Mouse (Mus musculus): ENCODE data around the gene Arhgap45.

Arhgap45 gene

DNA sequence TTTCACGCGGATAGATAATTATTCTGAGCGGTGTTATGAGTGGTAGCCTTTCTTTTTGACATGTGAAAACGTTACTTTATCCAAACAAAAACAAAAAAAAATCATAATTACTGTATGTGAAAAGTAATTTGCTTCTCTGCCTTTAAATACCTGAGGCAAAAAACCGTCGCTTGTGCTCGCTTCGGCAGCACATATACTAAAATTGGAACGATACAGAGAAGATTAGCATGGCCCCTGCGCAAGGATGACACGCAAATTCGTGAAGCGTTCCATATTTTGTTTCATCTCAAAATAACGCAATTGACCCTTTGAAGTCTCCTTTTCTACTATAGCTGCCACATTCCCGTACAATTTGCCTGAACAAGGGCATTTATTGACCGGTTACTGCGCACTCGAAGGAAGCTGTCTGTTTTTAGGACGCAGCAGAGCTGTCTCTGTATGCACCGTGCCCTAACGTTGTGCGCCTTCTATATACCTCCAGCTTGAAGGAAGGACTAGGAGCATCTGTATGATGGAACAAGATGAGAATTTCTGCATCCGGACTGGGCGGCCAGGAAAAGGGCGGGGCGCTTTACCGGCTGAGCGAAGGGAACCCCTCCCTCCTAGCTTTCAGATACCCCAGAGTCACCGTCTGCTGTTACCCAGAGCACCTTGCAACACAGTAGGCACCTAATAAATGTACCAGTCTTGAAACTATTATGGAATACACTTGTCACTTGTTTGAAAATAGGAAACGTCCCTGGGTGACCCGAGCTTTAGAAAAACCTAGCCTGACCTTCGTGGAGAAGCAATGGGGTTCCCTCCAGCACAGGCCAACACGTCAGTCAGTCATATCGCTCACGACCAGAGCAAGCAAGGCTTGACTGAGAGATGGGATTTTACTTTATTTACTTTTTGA lies 30.9 kb upstream of the Arhgap45 start:
- in situ Hi-C loops (cut with MboI; ENCODE audit: low pct_unique_long_range_greater_than_20kb in 1 of 2, low sequenced_read_pairs in 2 of 2, unreplicated experiment in 1 of 2) = loop anchor here in 1 of 2 experiments (5.0 kb wide), 1 partner anchor 127 kb away; no protein-coding TSS in a partner anchor

DNA sequence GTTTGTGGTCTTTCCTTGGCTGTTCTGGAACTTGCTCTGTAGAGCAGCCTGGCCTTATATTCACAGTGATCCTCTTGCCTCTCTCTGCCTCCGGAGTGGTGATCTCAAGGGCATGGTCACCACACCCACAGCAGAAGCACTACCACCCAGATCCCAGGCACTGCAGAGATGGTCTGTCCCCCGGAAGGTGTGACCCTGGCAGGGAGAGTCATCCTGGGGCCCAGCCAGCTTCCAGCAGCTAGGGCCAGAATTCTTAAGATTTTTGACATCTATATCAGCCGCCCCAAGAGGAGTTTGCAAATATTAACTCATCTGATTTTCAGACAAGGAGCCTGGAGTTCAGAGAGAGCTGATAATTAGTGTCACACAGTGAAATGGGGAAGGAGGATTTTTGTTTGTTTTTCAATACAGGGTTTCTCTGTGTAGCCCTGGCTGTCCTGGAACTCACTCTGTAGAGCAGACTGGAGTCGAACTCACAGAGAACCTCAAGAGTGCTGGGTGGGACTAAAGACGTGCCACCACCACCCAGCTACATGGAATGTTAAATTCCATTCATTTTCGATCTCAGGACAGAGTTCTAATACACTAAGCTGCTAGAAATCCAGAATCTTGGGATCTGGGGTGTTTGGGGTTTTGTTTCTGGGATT lies 30.1 kb upstream of the Arhgap45 start:
- in situ Hi-C loops (cut with MboI; ENCODE audit: low pct_unique_long_range_greater_than_20kb in 1 of 2, low sequenced_read_pairs in 2 of 2, unreplicated experiment in 1 of 2) = loop anchor here in 1 of 2 experiments (5.0 kb wide), 1 partner anchor 126 kb away; no protein-coding TSS in a partner anchor

DNA sequence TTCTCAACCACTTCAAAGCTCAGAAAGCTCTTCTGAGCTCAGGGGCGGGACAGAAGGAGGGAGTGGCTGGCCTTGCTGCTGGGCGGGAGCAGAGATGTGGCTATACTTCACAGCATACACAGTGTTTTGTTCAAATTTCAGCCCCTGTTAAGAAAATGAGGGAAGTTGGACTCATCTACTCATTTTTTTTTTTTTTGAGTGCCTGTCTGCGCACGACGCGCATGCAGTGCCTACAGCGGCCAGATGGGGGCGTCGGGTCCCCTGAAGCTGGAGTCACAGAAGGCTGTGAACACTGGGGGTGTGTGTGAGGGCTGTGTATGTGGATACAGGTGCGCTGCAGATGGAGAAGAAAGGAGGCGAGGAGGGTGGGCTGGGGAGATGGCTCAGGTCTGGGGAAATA lies 29.5 kb upstream of the Arhgap45 start:
- in situ Hi-C loops (cut with MboI; ENCODE audit: low pct_unique_long_range_greater_than_20kb in 1 of 2, low sequenced_read_pairs in 2 of 2, unreplicated experiment in 1 of 2) = loop anchor here in 1 of 2 experiments (5.0 kb wide), 1 partner anchor 125 kb away; no protein-coding TSS in a partner anchor

DNA sequence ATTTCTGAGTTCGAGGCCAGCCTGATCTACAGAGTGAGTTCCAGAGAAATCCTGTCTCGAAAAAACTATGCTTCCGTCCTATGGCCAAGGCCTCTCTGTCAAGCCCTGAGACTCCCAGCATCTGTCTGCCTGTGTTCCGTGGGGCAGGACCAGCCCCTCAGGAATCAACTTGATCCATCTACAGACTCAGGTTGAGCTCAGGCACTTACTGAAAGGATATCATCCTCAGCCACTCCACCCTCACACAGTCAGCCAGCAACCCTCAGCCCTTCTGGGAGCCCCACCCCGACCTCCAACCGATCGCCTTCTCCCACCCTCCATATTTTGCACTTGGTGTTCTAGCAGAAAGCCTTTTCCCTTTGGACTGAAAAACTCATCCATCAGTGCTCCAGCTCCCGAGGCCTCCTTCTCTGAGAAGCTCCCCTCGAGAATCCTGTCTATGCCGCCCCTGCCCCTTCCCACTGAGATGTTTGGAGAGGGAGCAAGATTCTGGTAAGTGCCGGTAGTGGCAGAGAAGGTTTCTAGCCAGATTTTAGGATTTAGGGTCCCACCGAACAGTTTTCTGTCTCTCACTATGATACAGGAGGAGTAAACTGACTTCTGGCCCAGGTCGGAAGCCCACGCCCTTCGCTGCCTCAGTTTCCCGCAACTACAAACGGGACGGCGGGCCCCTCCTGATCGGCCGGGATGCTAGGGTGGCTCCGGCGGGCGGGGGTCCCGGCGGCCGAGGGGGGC lies 28.5 kb upstream of the Arhgap45 start:
- in situ Hi-C loops (cut with MboI; ENCODE audit: low pct_unique_long_range_greater_than_20kb in 1 of 2, low sequenced_read_pairs in 2 of 2, unreplicated experiment in 1 of 2) = loop anchor here in 1 of 2 experiments (5.0 kb wide), 1 partner anchor 124 kb away; no protein-coding TSS in a partner anchor

DNA sequence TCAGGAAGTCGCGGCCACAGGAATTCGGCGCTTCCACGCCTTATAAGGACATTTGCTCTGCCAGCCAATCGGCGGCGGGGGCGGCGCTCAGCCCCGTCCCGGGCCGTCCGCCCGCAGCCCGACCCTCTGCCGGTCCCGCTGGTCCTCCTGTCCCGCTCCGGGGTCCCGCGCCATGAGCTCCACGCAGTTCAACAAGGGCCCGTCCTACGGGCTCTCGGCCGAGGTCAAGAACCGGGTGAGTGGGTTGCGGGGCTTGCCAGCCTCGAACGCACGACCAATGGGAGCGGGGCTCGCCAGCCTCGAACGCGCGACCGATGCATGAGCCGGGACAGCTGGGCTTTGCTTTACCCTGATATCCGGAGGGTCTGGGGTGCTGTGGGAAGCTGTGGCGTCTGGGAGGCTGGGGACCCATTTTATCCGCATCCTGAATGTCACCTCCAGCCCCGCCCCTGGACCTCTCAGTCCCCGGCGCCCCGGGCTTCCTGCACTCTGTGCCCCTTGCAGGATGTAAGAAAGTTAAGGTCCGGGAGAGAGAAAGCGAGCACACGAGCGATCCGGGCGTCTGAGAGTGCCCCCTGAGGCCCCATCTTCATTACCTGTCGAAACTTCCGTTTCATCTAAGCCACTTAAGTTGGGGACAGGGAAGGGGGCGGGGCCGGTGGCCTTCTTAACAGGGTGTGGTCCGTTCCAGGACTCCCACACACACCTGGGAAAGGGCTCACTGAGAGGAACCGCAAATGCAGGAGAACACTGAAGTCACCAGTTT lies 27.8 kb upstream of the Arhgap45 start, which contains the start of gene Cnn2:
TSS of gene Cnn2 (plus strand) at position 79 of the 766 bp plus-strand sequence.
- in situ Hi-C loops (cut with MboI; ENCODE audit: low pct_unique_long_range_greater_than_20kb in 1 of 2, low sequenced_read_pairs in 2 of 2, unreplicated experiment in 1 of 2) = loop anchor here in 1 of 2 experiments (5.0 kb wide), 1 partner anchor 124 kb away; no protein-coding TSS in a partner anchor

DNA sequence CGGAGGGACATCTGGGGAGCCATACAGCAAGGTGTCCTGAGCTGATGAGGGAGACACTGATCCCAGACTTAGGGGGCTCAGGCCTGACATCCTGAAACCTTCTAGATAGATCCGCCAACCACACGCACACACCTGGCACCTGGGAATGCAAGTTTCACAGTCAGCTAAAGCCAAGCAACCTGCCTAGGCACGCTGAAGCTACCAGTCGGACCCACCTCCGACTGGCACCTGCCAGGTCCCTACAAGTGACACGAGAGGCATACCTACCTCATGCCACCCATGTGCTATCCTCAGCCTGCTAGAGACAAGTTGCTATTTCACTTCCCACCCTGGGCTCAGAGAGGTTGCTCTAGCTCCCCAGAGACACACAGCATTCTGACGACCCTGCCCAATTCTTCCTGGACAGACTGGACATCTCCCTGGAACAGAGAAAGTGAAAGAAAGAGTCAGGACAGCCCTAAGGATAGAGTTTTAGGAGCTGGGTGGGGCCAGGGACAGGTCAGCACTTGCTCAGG lies 27.1 kb upstream of the Arhgap45 start:
- in situ Hi-C loops (cut with MboI; ENCODE audit: low pct_unique_long_range_greater_than_20kb in 1 of 2, low sequenced_read_pairs in 2 of 2, unreplicated experiment in 1 of 2) = loop anchor here in 1 of 2 experiments (5.0 kb wide), 1 partner anchor 123 kb away; no protein-coding TSS in a partner anchor

DNA sequence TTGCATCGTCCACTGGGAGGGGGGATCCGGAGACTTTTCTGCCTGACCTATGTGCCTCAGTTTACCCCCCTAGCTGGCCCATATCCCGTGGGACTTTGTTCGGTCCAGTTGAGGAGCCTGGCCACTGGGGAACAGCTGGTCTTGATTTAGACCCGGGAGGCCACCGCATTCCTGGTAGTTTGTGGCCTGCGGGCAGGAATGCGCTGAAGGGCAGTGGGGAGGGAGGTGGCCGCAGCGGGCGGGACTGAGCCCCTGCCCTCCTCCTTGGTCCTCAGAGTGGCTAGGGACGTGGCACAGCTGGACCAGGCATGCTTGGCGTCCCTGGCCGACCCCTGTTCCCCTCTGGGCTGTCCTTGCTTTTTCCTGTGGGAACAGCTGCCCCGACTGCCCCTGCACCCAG lies 26.6 kb upstream of the Arhgap45 start:
- in situ Hi-C loops (cut with MboI; ENCODE audit: low pct_unique_long_range_greater_than_20kb in 1 of 2, low sequenced_read_pairs in 2 of 2, unreplicated experiment in 1 of 2) = loop anchor here in 1 of 2 experiments (5.0 kb wide), 1 partner anchor 122 kb away; no protein-coding TSS in a partner anchor

DNA sequence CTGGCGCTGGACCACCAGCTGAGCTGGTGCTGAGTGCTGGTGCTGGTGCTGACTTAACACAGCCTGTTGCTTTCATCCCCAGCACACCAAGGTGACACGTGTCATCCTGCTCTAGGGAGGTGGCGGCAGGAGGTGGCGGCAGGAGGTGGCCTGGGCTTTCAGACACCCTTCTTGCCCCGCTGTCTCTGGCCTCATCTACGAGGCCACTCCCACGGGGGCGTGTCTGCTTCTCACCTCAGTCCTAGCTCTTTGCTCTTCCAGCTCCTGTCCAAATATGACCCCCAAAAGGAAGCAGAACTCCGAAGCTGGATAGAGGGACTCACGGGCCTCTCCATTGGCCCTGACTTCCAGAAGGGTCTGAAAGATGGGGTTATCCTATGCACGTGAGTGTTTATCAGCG lies 25.4 kb upstream of the Arhgap45 start:
- in situ Hi-C loops (cut with MboI; ENCODE audit: low pct_unique_long_range_greater_than_20kb in 1 of 2, low sequenced_read_pairs in 2 of 2, unreplicated experiment in 1 of 2) = no loop called here

DNA sequence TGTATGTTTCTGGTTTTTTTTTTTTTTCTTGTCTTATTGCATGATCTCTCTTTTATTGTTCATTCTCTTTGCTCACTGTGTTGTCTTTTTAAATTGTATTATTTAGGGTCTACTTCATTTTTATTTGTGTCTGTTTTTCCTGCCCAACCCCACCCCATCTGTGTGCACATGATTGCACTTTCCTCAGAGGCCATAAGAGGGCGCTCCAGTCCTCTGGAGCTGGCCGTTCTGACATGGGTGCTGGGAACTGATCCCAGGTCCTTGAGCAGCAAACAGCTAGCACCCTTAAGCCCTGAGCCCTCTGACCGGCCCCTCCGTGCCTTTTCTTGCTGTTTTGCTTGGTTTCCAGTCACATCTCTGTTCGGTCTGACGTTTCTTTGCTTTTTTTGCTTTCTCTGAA lies 24.9 kb upstream of the Arhgap45 start:
- in situ Hi-C loops (cut with MboI; ENCODE audit: low pct_unique_long_range_greater_than_20kb in 1 of 2, low sequenced_read_pairs in 2 of 2, unreplicated experiment in 1 of 2) = no loop called here

DNA sequence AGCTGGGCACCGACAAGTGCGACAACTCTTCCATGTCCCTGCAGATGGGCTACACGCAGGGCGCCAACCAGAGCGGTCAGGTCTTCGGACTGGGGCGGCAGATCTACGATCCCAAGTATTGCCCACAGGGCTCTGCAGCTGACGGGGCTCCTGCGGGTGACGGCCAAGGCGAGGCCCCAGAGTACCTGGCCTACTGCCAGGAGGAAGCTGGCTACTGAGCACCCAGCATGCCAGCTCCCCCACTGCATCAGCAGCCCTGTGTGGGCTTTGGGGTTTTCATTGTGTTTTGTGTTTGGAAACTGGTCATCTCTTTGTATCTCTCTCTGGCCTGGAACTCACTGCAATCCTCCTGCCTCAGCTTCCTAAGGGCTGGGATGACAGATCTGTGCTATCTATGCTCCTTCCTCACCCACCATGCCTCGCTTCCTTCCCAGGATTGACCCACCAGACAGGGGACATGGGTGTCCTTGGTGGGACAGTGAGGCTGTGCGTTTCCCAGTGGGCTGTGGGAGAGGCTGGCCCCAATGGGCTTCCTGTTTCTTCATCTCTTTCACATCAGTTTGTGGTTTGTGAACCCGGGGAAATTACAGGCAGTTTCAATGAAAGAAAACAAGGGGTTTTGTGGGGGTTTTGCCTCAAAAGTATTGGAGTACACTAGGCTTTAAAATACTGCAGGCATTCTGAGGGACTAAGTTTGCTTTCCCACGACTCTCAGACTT lies 21.9 kb upstream of the Arhgap45 start:
- in situ Hi-C loops (cut with MboI; ENCODE audit: low pct_unique_long_range_greater_than_20kb in 1 of 2, low sequenced_read_pairs in 2 of 2, unreplicated experiment in 1 of 2) = no loop called here

DNA sequence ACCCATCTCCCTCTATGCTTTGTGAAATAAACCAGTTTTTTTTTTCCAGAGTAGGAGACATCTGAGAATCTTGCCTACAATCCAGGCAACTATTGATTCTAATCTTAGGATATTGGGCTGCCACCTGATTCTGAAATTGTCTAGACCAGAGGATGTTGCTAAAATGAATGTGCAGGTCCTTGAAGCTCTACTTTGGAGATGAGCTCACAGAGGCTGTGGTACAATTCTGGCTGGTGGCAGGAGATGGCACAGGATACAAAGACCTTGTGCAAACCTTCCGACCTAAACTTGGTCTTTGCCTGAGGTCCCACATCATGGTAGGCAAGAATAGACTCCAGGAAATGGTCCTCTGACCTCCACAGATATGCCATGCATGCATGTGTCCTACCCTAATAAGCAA lies 20.8 kb upstream of the Arhgap45 start:
- in situ Hi-C loops (cut with MboI; ENCODE audit: low pct_unique_long_range_greater_than_20kb in 1 of 2, low sequenced_read_pairs in 2 of 2, unreplicated experiment in 1 of 2) = no loop called here

DNA sequence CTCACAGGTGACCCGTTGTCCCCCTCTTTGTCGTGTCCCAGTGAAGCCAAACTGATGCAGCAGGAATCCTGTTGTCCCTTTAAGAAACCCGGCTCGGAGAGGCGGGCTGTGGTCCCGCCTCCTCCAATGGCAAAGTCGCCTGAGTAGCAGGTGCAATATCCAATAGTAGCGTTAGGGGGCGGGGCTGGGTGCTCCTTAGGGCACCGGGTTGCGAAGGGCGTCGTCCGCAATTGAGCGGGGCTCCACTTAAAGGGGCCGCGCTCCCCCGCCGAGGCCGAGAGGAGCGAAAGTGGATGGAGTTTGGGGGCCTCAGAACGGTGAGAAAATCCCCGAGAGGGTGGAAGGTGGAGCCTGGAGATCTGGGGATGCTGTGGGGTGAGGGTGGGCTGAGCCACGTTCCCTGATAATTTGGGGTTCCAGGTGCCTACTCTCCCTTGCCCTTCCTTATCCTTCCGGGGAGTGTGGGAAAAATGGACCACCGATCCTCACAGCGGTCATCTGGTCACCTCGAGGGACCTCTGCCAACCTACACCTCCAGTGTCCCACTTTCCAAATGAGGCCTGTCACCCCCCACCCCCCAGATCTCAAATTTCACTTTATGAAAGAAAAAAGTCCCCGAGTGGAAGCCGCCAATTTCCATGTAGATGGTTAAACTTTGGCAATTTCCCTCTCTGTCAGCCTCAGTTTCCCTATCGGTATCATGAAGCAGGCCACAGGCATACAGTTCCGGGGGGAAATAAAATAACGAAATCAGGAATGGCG lies 20.0 kb upstream of the Arhgap45 start, which contains the start of gene Abca7:
TSS of gene Abca7 (plus strand) at position 223 of the 762 bp plus-strand sequence.
- in situ Hi-C loops (cut with MboI; ENCODE audit: low pct_unique_long_range_greater_than_20kb in 1 of 2, low sequenced_read_pairs in 2 of 2, unreplicated experiment in 1 of 2) = no loop called here

DNA sequence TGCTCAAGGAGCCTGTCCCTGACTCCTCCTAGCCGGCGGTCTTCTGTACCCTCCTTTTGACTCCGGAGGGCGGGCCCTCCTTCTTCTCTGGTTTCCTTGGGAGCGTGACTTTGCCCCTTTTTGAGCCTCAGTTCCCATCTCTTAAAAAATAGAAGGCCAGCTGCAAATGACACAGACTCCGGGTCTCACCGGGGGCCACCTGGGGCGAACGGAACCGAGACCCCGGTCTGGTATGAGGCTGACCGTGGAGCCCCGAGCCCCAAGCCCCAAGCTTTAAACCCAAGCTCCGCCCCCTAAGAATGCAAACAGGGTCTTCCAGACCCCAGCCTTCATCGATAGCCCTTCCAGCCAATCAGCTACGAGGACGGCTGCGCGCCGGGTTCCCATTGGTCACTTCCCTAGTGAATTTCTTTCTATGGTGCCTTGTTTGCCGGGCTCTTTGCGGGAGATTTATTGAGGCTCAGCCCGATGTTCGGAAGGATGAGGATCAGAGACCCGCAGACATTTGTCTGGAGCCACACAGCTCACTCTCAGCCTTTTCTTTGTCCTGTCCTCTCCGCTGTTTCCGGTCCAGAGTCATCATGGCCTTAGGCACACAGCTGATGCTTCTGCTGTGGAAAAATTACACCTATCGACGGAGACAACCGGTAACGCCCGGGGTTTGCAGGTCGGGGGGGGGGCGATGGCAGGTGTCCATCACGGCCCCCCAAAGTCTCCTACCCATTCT lies 19.3 kb upstream of the Arhgap45 start:
- in situ Hi-C loops (cut with MboI; ENCODE audit: low pct_unique_long_range_greater_than_20kb in 1 of 2, low sequenced_read_pairs in 2 of 2, unreplicated experiment in 1 of 2) = no loop called here

DNA sequence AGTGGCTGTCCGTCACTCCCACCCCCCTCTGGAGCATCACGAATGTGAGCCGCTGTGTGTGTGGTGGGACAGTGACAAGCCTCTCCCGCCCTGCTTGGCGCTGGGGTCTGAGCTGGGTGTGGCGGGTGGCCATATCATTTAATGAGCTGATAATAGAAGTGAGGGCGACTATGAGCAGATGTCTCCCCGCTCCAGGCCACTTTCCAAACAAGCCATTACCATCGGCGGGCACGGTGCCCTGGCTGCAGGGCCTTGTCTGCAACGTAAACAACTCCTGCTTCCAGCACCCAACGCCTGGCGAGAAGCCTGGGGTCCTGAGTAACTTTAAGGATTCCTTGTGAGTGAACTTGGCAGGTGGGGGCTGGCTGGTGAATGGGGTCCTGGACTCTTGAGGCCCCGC lies 18.6 kb upstream of the Arhgap45 start:
- in situ Hi-C loops (cut with MboI; ENCODE audit: low pct_unique_long_range_greater_than_20kb in 1 of 2, low sequenced_read_pairs in 2 of 2, unreplicated experiment in 1 of 2) = no loop called here

DNA sequence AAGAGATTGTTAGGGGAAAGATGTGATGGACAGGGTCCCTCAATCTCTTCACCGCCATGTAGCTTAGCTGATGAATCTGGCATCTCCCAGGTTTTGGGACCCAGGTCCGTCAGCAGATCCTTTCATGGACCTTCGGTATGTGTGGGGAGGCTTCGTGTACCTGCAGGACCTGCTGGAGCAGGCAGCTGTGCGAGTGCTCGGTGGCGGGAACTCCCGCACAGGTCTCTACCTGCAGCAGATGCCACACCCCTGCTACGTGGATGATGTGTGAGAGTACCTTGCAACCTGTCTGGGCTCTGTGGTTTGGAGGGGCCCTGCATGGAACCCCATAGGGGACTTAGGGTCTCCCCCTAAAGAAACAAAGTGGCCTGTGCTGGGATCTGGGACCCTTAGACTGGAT lies 14.5 kb upstream of the Arhgap45 start:
- in situ Hi-C loops (cut with MboI; ENCODE audit: low pct_unique_long_range_greater_than_20kb in 1 of 2, low sequenced_read_pairs in 2 of 2, unreplicated experiment in 1 of 2) = no loop called here

DNA sequence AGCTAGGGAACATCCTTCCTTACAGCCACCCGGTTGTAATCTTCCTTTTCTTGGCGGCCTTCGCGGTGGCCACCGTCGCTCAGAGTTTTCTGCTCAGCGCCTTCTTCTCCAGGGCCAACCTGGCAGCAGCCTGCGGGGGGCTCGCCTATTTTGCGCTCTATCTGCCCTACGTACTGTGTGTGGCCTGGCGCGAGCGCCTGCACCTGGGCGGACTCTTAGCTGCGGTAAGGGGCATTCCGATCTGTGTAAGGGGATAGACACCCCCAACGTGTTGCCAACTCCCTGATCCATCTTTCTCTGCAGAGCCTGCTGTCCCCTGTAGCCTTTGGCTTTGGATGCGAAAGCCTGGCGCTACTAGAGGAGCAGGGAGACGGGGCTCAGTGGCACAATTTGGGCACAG lies 13.6 kb upstream of the Arhgap45 start:
- in situ Hi-C loops (cut with MboI; ENCODE audit: low pct_unique_long_range_greater_than_20kb in 1 of 2, low sequenced_read_pairs in 2 of 2, unreplicated experiment in 1 of 2) = no loop called here
